Mouse (Mus musculus): ENCODE data around the gene Hgfac. TPM values are rescaled to one million over a fixed set of nuclear protein-coding genes. Genes with fewer than 3 reads are reported as not detected.

Hgfac gene
- polyA plus RNA-seq, 1 experiment: 0.26 TPM

GRCm38 (mm10) chr5:35071855-35072254, 30.5 kb downstream of the Hgfac start:
- no peak overlapping the region for H3K4me2 ChIP-seq (ENCODE audit: low read depth)
- no peaks in the 10 kb centered on the region for H3K27me3 ChIP-seq (ENCODE audit: control insufficient read depth, insufficient read depth, insufficient read length)
- H3K4me3 ChIP-seq: no peak overlapping the region
- no peak overlapping the region for H3ac ChIP-seq (ENCODE audit: control insufficient read depth, insufficient read length)
- H3K79me2 ChIP-seq (ENCODE audit: control insufficient read depth, insufficient read depth): no peaks in the 10 kb centered on the region
- TF ChIP-seq MAX (IDR thresholded peaks at IDR 0.05; ENCODE audit: low read depth) (no peak), REST (IDR thresholded peaks at IDR 0.05; ENCODE audit: insufficient read depth, insufficient read length) (no peak), TCF3 (IDR thresholded peaks at IDR 0.05; ENCODE audit: insufficient read length, low read depth) (no peak), POLR2A (IDR thresholded peaks at IDR 0.05; ENCODE audit: insufficient read length, low read depth) (no peak), CEBPB (IDR thresholded peaks at IDR 0.05; ENCODE audit: insufficient read depth, poor library complexity, severe bottlenecking) (no peak), MYOG (IDR thresholded peaks at IDR 0.05; ENCODE audit: control insufficient read depth in 1 of 3, insufficient read depth in 1 of 3, insufficient read length in 2 of 3, low read depth in 2 of 3) (no peak), USF1 (IDR thresholded peaks at IDR 0.05; ENCODE audit: low read depth) (no peak), MYOD1 (IDR thresholded peaks at IDR 0.05; ENCODE audit: control insufficient read depth in 1 of 3, insufficient read length in 2 of 3, low read depth in 2 of 3) (no peak)
- peaks cover 14% of the 10 kb centered on the region for H3K36me3 ChIP-seq (ENCODE audit: control insufficient read depth, insufficient read depth)

- Histone ChIP-seq H3K27me3 (ENCODE audit: control insufficient read depth, insufficient read depth, insufficient read length) (no peaks in the 10 kb centered on the region), H3K79me2 (ENCODE audit: control insufficient read depth, insufficient read depth) (no peaks in the 10 kb centered on the region), H3K36me3 (ENCODE audit: control insufficient read depth, insufficient read depth) (peaks cover 20% of the 10 kb centered on the region), H3K4me2 (ENCODE audit: low read depth) (peak overlapping the region; percentile 62), H3K4me3 (no peak overlapping the region), H3ac (ENCODE audit: control insufficient read depth, insufficient read length) (no peak overlapping the region)
- no peak for TF ChIP-seq MAX (IDR thresholded peaks at IDR 0.05; ENCODE audit: low read depth)
- no peak for TF ChIP-seq CEBPB (IDR thresholded peaks at IDR 0.05; ENCODE audit: insufficient read depth, poor library complexity, severe bottlenecking)
- TF ChIP-seq USF1 (IDR thresholded peaks at IDR 0.05; ENCODE audit: low read depth): no peak
- peak; percentile 37 for TF ChIP-seq POLR2A (IDR thresholded peaks at IDR 0.05; ENCODE audit: insufficient read length, low read depth)
- peak in 2 of 3 experiments; percentile 35 to 64 for TF ChIP-seq MYOD1 (IDR thresholded peaks at IDR 0.05; ENCODE audit: control insufficient read depth in 1 of 3, insufficient read length in 2 of 3, low read depth in 2 of 3)
- no peak for TF ChIP-seq TCF3 (IDR thresholded peaks at IDR 0.05; ENCODE audit: insufficient read length, low read depth)
- TF ChIP-seq MYOG (IDR thresholded peaks at IDR 0.05; ENCODE audit: control insufficient read depth in 1 of 3, insufficient read depth in 1 of 3, insufficient read length in 2 of 3, low read depth in 2 of 3): peak in 2 of 3 experiments; percentile 47 to 82
- no peak for TF ChIP-seq E2F4 (IDR thresholded peaks at IDR 0.05; ENCODE audit: insufficient read depth)
- peak; percentile 61 for TF ChIP-seq TCF12 (IDR thresholded peaks at IDR 0.05; ENCODE audit: insufficient read depth, poor library complexity, severe bottlenecking)
- no peak for TF ChIP-seq SRF (IDR thresholded peaks at IDR 0.05; ENCODE audit: control insufficient read depth, insufficient read length, low read depth)
- no peak for TF ChIP-seq POLR2AphosphoS2 (IDR thresholded peaks at IDR 0.05; ENCODE audit: insufficient read length, low read depth)
- no peak for TF ChIP-seq REST (IDR thresholded peaks at IDR 0.05; ENCODE audit: insufficient read depth, insufficient read length)
These were observed 31.9 kb downstream of the Hgfac start for GRCm38 (mm10) chr5:35073235-35073634.

GRCm38 (mm10) chr5:35073992-35074391, 32.7 kb downstream of the Hgfac start:
- TF ChIP-seq TCF3 (IDR thresholded peaks at IDR 0.05; ENCODE audit: insufficient read length, low read depth) (no peak), SRF (IDR thresholded peaks at IDR 0.05; ENCODE audit: control insufficient read depth, insufficient read length, low read depth) (no peak), TCF12 (IDR thresholded peaks at IDR 0.05; ENCODE audit: insufficient read depth, poor library complexity, severe bottlenecking) (no peak), MAX (IDR thresholded peaks at IDR 0.05; ENCODE audit: low read depth) (no peak), REST (IDR thresholded peaks at IDR 0.05; ENCODE audit: insufficient read depth, insufficient read length) (no peak), MYOD1 (IDR thresholded peaks at IDR 0.05; ENCODE audit: control insufficient read depth in 1 of 3, insufficient read length in 2 of 3, low read depth in 2 of 3) (peak in 2 of 3 experiments; percentile 82 to 85), POLR2A (IDR thresholded peaks at IDR 0.05; ENCODE audit: insufficient read length, low read depth) (no peak), MYOG (IDR thresholded peaks at IDR 0.05; ENCODE audit: control insufficient read depth in 1 of 3, insufficient read depth in 1 of 3, insufficient read length in 2 of 3, low read depth in 2 of 3) (peak in 2 of 3 experiments; percentile 85 to 93)
- Histone ChIP-seq H3K27me3 (ENCODE audit: control insufficient read depth, insufficient read depth, insufficient read length) (no peaks in the 10 kb centered on the region), H3ac (ENCODE audit: control insufficient read depth, insufficient read length) (no peak overlapping the region), H3K36me3 (ENCODE audit: control insufficient read depth, insufficient read depth) (peaks cover 22% of the 10 kb centered on the region), H3K4me2 (ENCODE audit: low read depth) (peak overlapping the region; percentile 62), H3K4me3 (no peak overlapping the region), H3K79me2 (ENCODE audit: control insufficient read depth, insufficient read depth) (no peaks in the 10 kb centered on the region)

GRCm38 (mm10) chr5:35076369-35076768, 35.1 kb downstream of the Hgfac start:
- no peak overlapping the region for H3ac ChIP-seq (ENCODE audit: control insufficient read depth, insufficient read length)
- no peak overlapping the region for H3K4me2 ChIP-seq (ENCODE audit: low read depth)
- peaks cover 17% of the 10 kb centered on the region for H3K36me3 ChIP-seq (ENCODE audit: control insufficient read depth, insufficient read depth)
- no peak overlapping the region for H3K4me3 ChIP-seq
- H3K27me3 ChIP-seq (ENCODE audit: control insufficient read depth, insufficient read depth, insufficient read length): no peaks in the 10 kb centered on the region
- TF ChIP-seq E2F4 (IDR thresholded peaks at IDR 0.05; ENCODE audit: insufficient read depth): no peak
- TF ChIP-seq POLR2A (IDR thresholded peaks at IDR 0.05; ENCODE audit: insufficient read length, low read depth): no peak
- no peak for TF ChIP-seq MYOD1 (IDR thresholded peaks at IDR 0.05; ENCODE audit: control insufficient read depth in 1 of 3, insufficient read length in 2 of 3, low read depth in 2 of 3)
- no peak for TF ChIP-seq USF1 (IDR thresholded peaks at IDR 0.05; ENCODE audit: low read depth)
- TF ChIP-seq POLR2AphosphoS2 (IDR thresholded peaks at IDR 0.05; ENCODE audit: insufficient read length, low read depth): no peak
- no peak for TF ChIP-seq CEBPB (IDR thresholded peaks at IDR 0.05; ENCODE audit: insufficient read depth, poor library complexity, severe bottlenecking)
- TF ChIP-seq MYOG (IDR thresholded peaks at IDR 0.05; ENCODE audit: control insufficient read depth in 1 of 3, insufficient read depth in 1 of 3, insufficient read length in 2 of 3, low read depth in 2 of 3): no peak
- TF ChIP-seq SRF (IDR thresholded peaks at IDR 0.05; ENCODE audit: control insufficient read depth, insufficient read length, low read depth): no peak
- no peak for TF ChIP-seq REST (IDR thresholded peaks at IDR 0.05; ENCODE audit: insufficient read depth, insufficient read length)
- TF ChIP-seq TCF3 (IDR thresholded peaks at IDR 0.05; ENCODE audit: insufficient read length, low read depth): no peak
- TF ChIP-seq TCF12 (IDR thresholded peaks at IDR 0.05; ENCODE audit: insufficient read depth, poor library complexity, severe bottlenecking): no peak
- no peaks in the 10 kb centered on the region for H3K79me2 ChIP-seq (ENCODE audit: control insufficient read depth, insufficient read depth)

DNA sequence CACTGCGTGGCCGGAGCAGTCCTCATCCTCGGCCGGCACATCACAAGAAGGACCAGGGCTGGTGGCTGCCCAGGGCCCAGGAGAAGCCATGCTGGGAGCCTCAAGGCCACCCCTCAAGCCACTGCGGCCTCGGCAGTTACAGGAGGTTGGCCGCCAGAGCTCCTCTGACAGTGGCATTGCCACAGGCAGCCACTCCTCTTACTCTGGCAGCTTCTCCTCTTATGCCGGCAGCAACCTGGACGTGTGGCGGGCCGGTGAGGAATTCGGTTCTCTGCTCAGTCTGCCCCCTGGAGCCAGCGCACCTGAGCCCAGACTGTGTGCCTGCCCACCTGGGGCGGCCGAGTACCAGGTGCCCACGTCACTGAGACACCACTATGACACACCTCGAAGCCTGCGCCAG, 37.8 kb downstream of the Hgfac start:
- TF ChIP-seq TCF3 (IDR thresholded peaks at IDR 0.05; ENCODE audit: insufficient read length, low read depth): no peak
- no peak for TF ChIP-seq REST (IDR thresholded peaks at IDR 0.05; ENCODE audit: insufficient read depth, insufficient read length)
- TF ChIP-seq USF1 (IDR thresholded peaks at IDR 0.05; ENCODE audit: low read depth): no peak
- no peak overlapping the region for H3K4me2 ChIP-seq (ENCODE audit: low read depth)
- H3ac ChIP-seq (ENCODE audit: control insufficient read depth, insufficient read length): no peak overlapping the region
- H3K4me3 ChIP-seq: no peak overlapping the region
- H3K79me2 ChIP-seq (ENCODE audit: control insufficient read depth, insufficient read depth): no peaks in the 10 kb centered on the region
- no peaks in the 10 kb centered on the region for H3K27me3 ChIP-seq (ENCODE audit: control insufficient read depth, insufficient read depth, insufficient read length)
- peaks cover 17% of the 10 kb centered on the region for H3K36me3 ChIP-seq (ENCODE audit: control insufficient read depth, insufficient read depth)
